Mouse (Mus musculus): ENCODE data around the gene Dst. TPM values are rescaled to one million over a fixed set of nuclear protein-coding genes. Genes with fewer than 3 reads are reported as not detected.

The Dst gene
- total and polyA plus RNA-seq, 3 experiments: 0.08 to 0.60 TPM; not detected in 1

GRCm38 (mm10) chr1:34121157-34122015 is 213.4 kb downstream of the Dst start:
- Histone ChIP-seq H3K36me3 (ENCODE audit: control insufficient read depth in 1 of 2, insufficient read depth in 2 of 2, low read length in 2 of 2) (no peaks in the 10 kb centered on the region), H3K9me3 (replicated peaks; ENCODE audit: insufficient read depth, low read length) (no peaks in the 10 kb centered on the region), H3K4me3 (ENCODE audit: control insufficient read depth in 1 of 2, insufficient read depth in 1 of 2, low read depth in 2 of 2, low read length in 2 of 2) (no peak overlapping the region), H3K27ac (ENCODE audit: control insufficient read depth, low read depth, low read length) (no peak overlapping the region), H3K27me3 (ENCODE audit: control insufficient read depth in 1 of 2, insufficient read depth in 2 of 2, low read length in 2 of 2) (no peaks in the 10 kb centered on the region), H3K9ac (ENCODE audit: control insufficient read depth, low read depth, low read length, poor library complexity, severe bottlenecking) (no peak overlapping the region), H3K4me1 (ENCODE audit: control insufficient read depth in 1 of 2, insufficient read depth in 2 of 2, low read length in 2 of 2) (no peaks in the 10 kb centered on the region), H3K79me2 (ENCODE audit: control insufficient read depth, insufficient read depth, low read length, poor library complexity) (no peaks in the 10 kb centered on the region)
- no peak for TF ChIP-seq HCFC1 (IDR thresholded peaks at IDR 0.05; ENCODE audit: low read depth, low read length)
- TF ChIP-seq SMC3 (IDR thresholded peaks at IDR 0.05; ENCODE audit: low read depth, low read length): no peak
- no peak for TF ChIP-seq MEF2A (IDR thresholded peaks at IDR 0.05; ENCODE audit: extremely low read depth, insufficient replicate concordance, low read depth, low read length, poor library complexity, severe bottlenecking)
- TF ChIP-seq ZNF384 (IDR thresholded peaks at IDR 0.05; ENCODE audit: low read depth, low read length): no peak
- TF ChIP-seq MAX (IDR thresholded peaks at IDR 0.05; ENCODE audit: low read length): no peak
- no peak for TF ChIP-seq ELF1 (IDR thresholded peaks at IDR 0.05; ENCODE audit: low read depth, low read length)
- TF ChIP-seq USF2 (IDR thresholded peaks at IDR 0.05; ENCODE audit: borderline replicate concordance in 1 of 2, insufficient read depth in 1 of 2, low read depth in 1 of 2, low read length in 2 of 2): no peak
- TF ChIP-seq RAD21 (IDR thresholded peaks at IDR 0.05; ENCODE audit: low read depth, low read length): no peak
- TF ChIP-seq ETS1 (IDR thresholded peaks at IDR 0.05; ENCODE audit: low read depth, low read length): no peak
- TF ChIP-seq TBP (IDR thresholded peaks at IDR 0.05; ENCODE audit: low read depth, low read length): no peak
- no peak for TF ChIP-seq GABPA (IDR thresholded peaks at IDR 0.05; ENCODE audit: low read depth, low read length)
- no peak for TF ChIP-seq CHD1 (IDR thresholded peaks at IDR 0.05; ENCODE audit: low read depth, low read length)
- no peak for TF ChIP-seq EP300 (IDR thresholded peaks at IDR 0.05; ENCODE audit: low read depth in 1 of 2, low read length in 2 of 2)
- TF ChIP-seq E2F4 (IDR thresholded peaks at IDR 0.05; ENCODE audit: borderline replicate concordance, low read depth, low read length): no peak
- no peak for TF ChIP-seq GATA1 (IDR thresholded peaks at IDR 0.05; ENCODE audit: low read depth, low read length)
- DNase-seq (ENCODE audit: low read depth, low spot score): no peak

- no peak for DNase-seq (ENCODE audit: low read depth, low spot score)
- H3K4me3 ChIP-seq (ENCODE audit: control insufficient read depth in 1 of 2, insufficient read depth in 1 of 2, low read depth in 2 of 2, low read length in 2 of 2): no peak overlapping the region
- no peaks in the 10 kb centered on the region for H3K4me1 ChIP-seq (ENCODE audit: control insufficient read depth in 1 of 2, insufficient read depth in 2 of 2, low read length in 2 of 2)
- no peaks in the 10 kb centered on the region for H3K9me3 ChIP-seq (replicated peaks; ENCODE audit: insufficient read depth, low read length)
- H3K36me3 ChIP-seq (ENCODE audit: control insufficient read depth in 1 of 2, insufficient read depth in 2 of 2, low read length in 2 of 2): no peaks in the 10 kb centered on the region
- H3K9ac ChIP-seq (ENCODE audit: control insufficient read depth, low read depth, low read length, poor library complexity, severe bottlenecking): no peak overlapping the region
- H3K27me3 ChIP-seq (ENCODE audit: control insufficient read depth in 1 of 2, insufficient read depth in 2 of 2, low read length in 2 of 2): no peaks in the 10 kb centered on the region
- no peak for TF ChIP-seq TBP (IDR thresholded peaks at IDR 0.05; ENCODE audit: low read depth, low read length)
- H3K27ac ChIP-seq (ENCODE audit: control insufficient read depth, low read depth, low read length): no peak overlapping the region
- H3K79me2 ChIP-seq (ENCODE audit: control insufficient read depth, insufficient read depth, low read length, poor library complexity): no peaks in the 10 kb centered on the region
Measured at GRCm38 (mm10) chr1:34122198-34122597, 214.2 kb downstream of the Dst start.

Measured in MEL (cell line).